Mouse (Mus musculus) cerebellum, adult 2 months (tissue): Measurements from ENCODE around the gene Stat2.

Source experiments
- CTCF ChIP-seq: fragments of 200-500 bp; IDR thresholded peaks from 2 replicates; pipeline ENCODE4 v1.5.1; 2011; ENCODE audit warnings: low read depth, mild to moderate bottlenecking, control low read depth, low read length, moderate library complexity, borderline replicate concordance; ENCODE audit not compliant: insufficient read depth
- POLR2A ChIP-seq: fragments of 200-500 bp; IDR thresholded peaks from 2 replicates; pipeline ENCODE4 v1.6.1; 2011; ENCODE audit warnings: low read length, control low read depth, borderline replicate concordance; ENCODE audit not compliant: insufficient read depth

DNA sequence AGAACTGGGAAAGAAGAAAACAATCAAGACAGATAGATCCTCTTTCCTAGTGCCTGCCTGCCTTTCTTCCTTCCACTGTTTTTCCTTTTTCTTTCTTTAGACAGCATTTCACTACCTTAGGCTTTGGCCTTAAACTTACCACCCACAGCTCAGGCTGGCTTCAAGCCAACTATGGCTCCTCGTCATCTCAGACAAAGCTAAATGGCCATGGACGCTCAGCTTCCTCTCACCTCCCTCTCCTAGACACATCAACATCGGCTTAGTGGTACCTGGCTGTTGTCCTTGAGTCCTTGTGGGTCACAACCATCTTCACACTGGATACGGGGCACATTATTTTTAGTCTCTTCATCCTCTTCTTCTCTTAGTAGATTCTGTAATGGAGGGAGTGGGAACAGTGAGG is 26.9 kb downstream of the Stat2 start:
- no peak for TF ChIP-seq CTCF
- no peak for TF ChIP-seq POLR2A
